Mouse (Mus musculus) ovary, adult 10 weeks (tissue): ENCODE measurements around the gene Astn1. TPM values are rescaled to one million over a fixed set of nuclear protein-coding genes. Genes with fewer than 3 reads are reported as not detected.

Source experiments
- polyA plus RNA-seq: library from polyadenylated mRNA; stranded (reverse); fragments of 350-450 nt; fragmentation: Illumina TruSeq; extraction: RNeasy Lipid Tissue Mini Kit (QIAGEN cat#74804); gene quantifications from one replicate; pipeline ENCODE4 v1.2.3, GENCODE M21; 2014

Gene Astn1
- polyA plus RNA-seq = 2.5 TPM

GRCm38 (mm10) chr1:158361964-158362291 is at the start of gene Astn1:
Gene Astn1 (plus strand): TSS chr1:158362273.

DNA sequence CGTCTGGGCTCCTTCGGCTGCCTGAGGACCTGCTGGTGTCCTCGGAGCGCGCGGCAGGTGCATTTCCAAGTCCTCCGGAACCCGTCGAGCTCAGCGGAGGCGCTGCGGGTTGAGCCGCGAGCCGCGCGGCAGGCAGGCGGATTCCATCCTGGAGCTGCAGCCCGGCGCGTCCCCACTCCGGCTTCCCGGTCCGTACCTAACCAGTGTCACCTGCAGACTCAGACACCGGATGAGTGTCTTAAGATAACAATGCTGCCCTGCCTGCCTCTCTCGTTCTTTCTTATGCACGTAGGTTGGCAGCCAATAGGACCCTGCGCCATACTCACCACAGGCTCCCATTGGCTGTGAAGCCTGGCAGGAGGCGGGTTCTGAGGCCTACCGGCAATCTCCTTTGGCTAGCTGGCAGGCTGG is 6.0 kb upstream of the Astn1 start, which contains the start of gene Brinp2:
Gene Brinp2 (minus strand): TSS at position 276 of the 411 bp plus-strand sequence.

Other genes starting within 250 kb of the Astn1 start
- 0.46 TPM for gene Brinp2, start 5.9 kb upstream of the Astn1 start, polyA plus RNA-seq